Comparison of ENCODE assay signal across 8 mouse cellular contexts in genomic region chr10:122046904-122047726, GRCm38 (mm10). TPM values are rescaled to one million over a fixed set of nuclear protein-coding genes. Genes with fewer than 3 reads are reported as not detected.
DNase-seq lines count a peak whose midpoint lies in the region; ATAC-seq and TF ChIP-seq lines count a peak whose summit lies in the region.

Srgap1 (minus strand) TSS chr10:122047315.

- no peak for TF ChIP-seq CTCF in E14TG2a.4 (conservative IDR thresholded peaks at IDR 0.05; ENCODE audit: low read length)
- no peak for TF ChIP-seq CTCF in layer of hippocampus, adult 2 months (conservative IDR thresholded peaks at IDR 0.05)
- TF ChIP-seq CTCF in lung, embryonic 14.5 days (IDR thresholded peaks at IDR 0.05; ENCODE audit: low read depth), result no peak
- TF ChIP-seq CTCF in olfactory bulb, adult 2 months (IDR thresholded peaks at IDR 0.05; ENCODE audit: insufficient read depth, low read depth, low read length), result no peak

- peak within 1 kb of the TSS; percentile 88 for H3K4me3 ChIP-seq in E14TG2a.4 (replicated peaks; ENCODE audit: low read length)
- H3K4me3 ChIP-seq in forebrain, embryonic 14.5 days (ENCODE audit: low read depth, low read length), result peak within 1 kb of the TSS; percentile 80
- peak within 1 kb of the TSS; percentile 77 for H3K4me3 ChIP-seq in layer of hippocampus, adult 2 months
- H3K4me3 ChIP-seq in lung, embryonic 14.5 days (ENCODE audit: low read depth, low read length), result peak within 1 kb of the TSS; percentile 77
- peak within 1 kb of the TSS; percentile 66 for H3K4me3 ChIP-seq in olfactory bulb, adult 2 months (ENCODE audit: insufficient read depth, low read depth, low read length)

- peaks cover 21% of the 10 kb centered on the region for H3K4me1 ChIP-seq in E14TG2a.4 (replicated peaks; ENCODE audit: low read depth, low read length)
- H3K4me1 ChIP-seq in forebrain, embryonic 14.5 days (ENCODE audit: control insufficient read depth, insufficient read depth, low read length), result peaks cover 7% of the 10 kb centered on the region; the same call in 1 of the 2 replicates
- H3K4me1 ChIP-seq in lung, embryonic 14.5 days (ENCODE audit: insufficient read depth), result peaks cover 6% of the 10 kb centered on the region
- peaks cover 9% of the 10 kb centered on the region; the same call in 1 of the 2 replicates for H3K4me1 ChIP-seq in olfactory bulb, adult 2 months (ENCODE audit: control insufficient read depth, insufficient read depth, low read length)

- H3K27me3 ChIP-seq in E14TG2a.4 (ENCODE audit: insufficient read depth, low read length), result peaks cover 13% of the 10 kb centered on the region
- H3K27me3 ChIP-seq in forebrain, embryonic 14.5 days (replicated peaks; ENCODE audit: control insufficient read depth, insufficient read depth, low read length), result no peaks in the 10 kb centered on the region
- no peaks in the 10 kb centered on the region for H3K27me3 ChIP-seq in lung, embryonic 14.5 days (ENCODE audit: insufficient read depth, low read length)

- no peak for TF ChIP-seq POLR2A in olfactory bulb, adult 2 months (IDR thresholded peaks at IDR 0.05; ENCODE audit: insufficient read depth, low read depth, low read length)

- 0 out of 2 replicates have a peak, but pooled peaks cover 8% of the 10 kb centered on the region for H3K9me3 ChIP-seq in E14TG2a.4 (ENCODE audit: low read length)
- no peaks in the 10 kb centered on the region for H3K9me3 ChIP-seq in forebrain, embryonic 14.5 days (replicated peaks; ENCODE audit: control insufficient read depth, low read length)
- H3K9me3 ChIP-seq in lung, embryonic 14.5 days (ENCODE audit: low read depth, low read length), result no peaks in the 10 kb centered on the region

- peak within 1 kb of the TSS; percentile 92 for H3K9ac ChIP-seq in forebrain, embryonic 14.5 days (ENCODE audit: low read length)
- peak within 1 kb of the TSS; percentile 87 for H3K9ac ChIP-seq in lung, embryonic 14.5 days

- no peaks in the 10 kb centered on the region for H3K36me3 ChIP-seq in E14TG2a.4 (ENCODE audit: insufficient read depth, low read length)
- H3K36me3 ChIP-seq in forebrain, embryonic 14.5 days (ENCODE audit: control insufficient read depth, insufficient read depth, low read length), result no peaks in the 10 kb centered on the region
- H3K36me3 ChIP-seq in lung, embryonic 14.5 days (ENCODE audit: insufficient read depth), result no peaks in the 10 kb centered on the region

- under 1% methylated on average over 38 of the region's 79 CpGs for WGBS in forebrain, embryonic 14.5 days
- under 1% methylated on average over 76 of the region's 79 CpGs for WGBS in lung, embryonic 14.5 days
- under 1% methylated on average over 76 of the region's 79 CpGs for WGBS in olfactory bulb, adult 2 months

- DNase-seq in forebrain, embryonic 14.5 days (ENCODE audit: low spot score), result peak; percentile 75
- DNase-seq in heart, postnatal 14 days, result peak; percentile 62 to 72
- peak; percentile 12 to 33 for DNase-seq in layer of hippocampus, adult 2 months (ENCODE audit: low spot score in 2 of 2)
- peak; percentile 79 for DNase-seq in lung, embryonic 14.5 days
- peak; percentile 60 for DNase-seq in urinary bladder, adult 2 months (ENCODE audit: low spot score)

- H3K4me2 ChIP-seq in forebrain, embryonic 14.5 days (ENCODE audit: low read length), result peak within 1 kb of the TSS; percentile 75
- peak within 1 kb of the TSS; percentile 76 for H3K4me2 ChIP-seq in lung, embryonic 14.5 days

- intact Hi-C loops in heart, postnatal 14 days (cut with DNase I), result loop anchor here (2.0 to 5.0 kb wide), 4 partner anchors 40 to 210 kb away; no protein-coding TSS in a partner anchor

- ATAC-seq in cerebellum, adult (ENCODE audit: insufficient number of reproducible peaks, low FRiP score, low TSS enrichment), result peak; percentile 57
- peak; percentile 87 for ATAC-seq in forebrain, embryonic 14.5 days
- peak; percentile 80 for ATAC-seq in lung, embryonic 14.5 days (ENCODE audit: insufficient read depth)

- H3K27ac ChIP-seq in forebrain, embryonic 14.5 days (ENCODE audit: low read depth, low read length), result peak within 1 kb of the TSS; percentile 91
- H3K27ac ChIP-seq in layer of hippocampus, adult 2 months, result peak within 1 kb of the TSS; percentile 72
- H3K27ac ChIP-seq in lung, embryonic 14.5 days (ENCODE audit: low read depth), result peak within 1 kb of the TSS; percentile 86
- H3K27ac ChIP-seq in olfactory bulb, adult 2 months (ENCODE audit: insufficient read depth, low read depth, low read length), result no peak within 1 kb of the TSS

RNA-seq across cellular contexts. Expression of gene Srgap1, which starts in this region (rescaled TPM):
- 15.3 and 23.8 TPM in 2 replicates for polyA plus RNA-seq in forebrain, embryonic 14.5 days (2014; fragmentation: Nextera tagmentation; extraction: Ambion mirVana)
- 1 to 10 TPM; 4.0 to 4.6 TPM for total RNA-seq in heart, postnatal 14 days (2021)
- total RNA-seq in layer of hippocampus, adult 2 months (2021), result 10 to 100 TPM; 12.3 to 13.4 TPM
- polyA plus RNA-seq in lung, embryonic 14.5 days (2014; fragmentation: Nextera tagmentation; extraction: Ambion mirVana), result 12.0 and 12.7 TPM in 2 replicates
- not detected in 2 replicates for polyA plus RNA-seq in olfactory bulb, adult 2 months (2012; ENCODE audit: insufficient read depth, insufficient read length, low replicate concordance, missing spikeins)
- 4.9 and 5.2 TPM in 2 replicates for polyA plus RNA-seq in urinary bladder, adult 2 months (2012; rRNA removed)

Comparison
In these comparisons a context has a peak if more than half of its experiments do, and no peak if none do; other contexts are left out.
1. DNase-seq: peak in every context shown above with its lines; median percentile 79 in lung, embryonic 14.5 days; 75 in forebrain, embryonic 14.5 days; 67 in heart, postnatal 14 days; 60 in urinary bladder, adult 2 months; 22 in layer of hippocampus, adult 2 months.